Mouse (Mus musculus) heart, embryonic 14.5 days (tissue): ENCODE results near the gene Dlx4. TPM values are rescaled to one million over a fixed set of nuclear protein-coding genes. Genes with fewer than 3 reads are reported as not detected.

Source experiments
- ATAC-seq: fragments of 200-750 bp; cut with Nextera tagmentation; 2 replicates; pipeline ENCODE4 v1.8.0; 2017; ENCODE audit warnings: low read depth, moderate TSS enrichment; ENCODE audit not compliant: insufficient number of reproducible peaks, insufficient read depth, low FRiP score
- H3K27ac ChIP-seq, 2 experiments: fragments of 200-500 bp in 1 of 2; fragments of 300-500 bp in 1 of 2; sonication (generic) in 1 of 2; replicated peaks in 1 of 2; 2 replicates each; pipeline ENCODE4 v1.5.1; 2012 to 2014; ENCODE audit warnings: low read depth in 2 of 2, low read length in 2 of 2, control low read depth in 1 of 2, mild to moderate bottlenecking in 1 of 2, mixed read lengths in 1 of 2; ENCODE audit not compliant: control insufficient read depth in 1 of 2, insufficient read depth in 1 of 2
- H3K27me3 ChIP-seq: fragments of 300-500 bp; sonication (generic); 2 replicates; pipeline ENCODE4 v1.6.1; 2014; ENCODE audit warnings: mild to moderate bottlenecking, low read length, control low read depth; ENCODE audit not compliant: control insufficient read depth, insufficient read depth
- H3K36me3 ChIP-seq: fragments of 300-500 bp; sonication (generic); 2 replicates; pipeline ENCODE4 v1.6.1; 2014; ENCODE audit warnings: mild to moderate bottlenecking, control low read depth, low read length, mixed read lengths; ENCODE audit not compliant: control insufficient read depth, insufficient read depth
- H3K4me1 ChIP-seq, 2 experiments: fragments of 200-500 bp in 1 of 2; fragments of 300-500 bp in 1 of 2; sonication (generic) in 1 of 2; 2 replicates each; pipeline ENCODE4 v1.6.1; 2012 to 2014; ENCODE audit warnings: low read length in 2 of 2, control low read depth in 1 of 2, mixed read lengths in 1 of 2; ENCODE audit not compliant: control insufficient read depth in 2 of 2, insufficient read depth in 2 of 2
- H3K4me2 ChIP-seq: fragments of 300-500 bp; sonication (generic); 2 replicates; pipeline ENCODE4 v1.6.1; 2014; ENCODE audit warnings: mild to moderate bottlenecking, low read length
- H3K4me3 ChIP-seq, 2 experiments: fragments of 200-500 bp in 1 of 2; fragments of 300-500 bp in 1 of 2; sonication (generic) in 1 of 2; 2 replicates each; pipeline ENCODE4 v1.5.1; 2012 to 2014; ENCODE audit warnings: low read length in 2 of 2, mild to moderate bottlenecking in 2 of 2, control low read depth in 1 of 2, low read depth in 1 of 2, moderate library complexity in 1 of 2; ENCODE audit not compliant: control insufficient read depth in 1 of 2, insufficient read depth in 1 of 2
- H3K9ac ChIP-seq: fragments of 300-500 bp; sonication (generic); 2 replicates; pipeline ENCODE4 v1.6.1; 2014; ENCODE audit warnings: mild to moderate bottlenecking, low read length
- H3K9me3 ChIP-seq: fragments of 300-500 bp; sonication (generic); 2 replicates; pipeline ENCODE4 v1.6.1; 2016; ENCODE audit warnings: low read length, control low read depth; ENCODE audit not compliant: control insufficient read depth
- WGBS: fragments of 180-500 bp; shearing (Covaris S2); extraction: QIAGEN DNeasy Blood & Tissue Kit; methylation state at CpG from one replicate; pipeline ENCODE4 v1.1.7; 2014; 5-methylcytosine and 5-hydroxymethylcytosine counted together
- polyA plus RNA-seq: library from polyadenylated mRNA; unstranded; fragments of >200 nt; fragmentation: Nextera tagmentation; extraction: Ambion mirVana; gene quantifications from 2 replicates; pipeline ENCODE4 v1.2.1, GENCODE M21; 2014

The Dlx4 gene
- polyA plus RNA-seq, 1 experiment from 2014 or later: not detected

- Histone ChIP-seq H3K27me3 (peaks cover 8% of the 10 kb centered on the region), H3K9me3 (no peaks in the 10 kb centered on the region), H3K4me3 (no peak overlapping the region), H3K4me1 (no peaks in the 10 kb centered on the region), H3K9ac (no peak overlapping the region), H3K4me2 (no peak overlapping the region), H3K36me3 (no peaks in the 10 kb centered on the region), H3K27ac (no peak overlapping the region)
- WGBS: 43% methylated on average over 7 of the region's 7 CpGs
- no peak for ATAC-seq
These were observed 14.6 kb upstream of the Dlx4 start for GRCm38 (mm10) chr11:95160693-95161092.

GRCm38 (mm10) chr11:95159763-95160371 lies 13.8 kb upstream of the Dlx4 start:
- H3K36me3 ChIP-seq: no peaks in the 10 kb centered on the region
- no peaks in the 10 kb centered on the region for H3K4me1 ChIP-seq
- H3K4me2 ChIP-seq: no peak overlapping the region
- 84% methylated on average over 8 of the region's 8 CpGs for WGBS
- H3K9ac ChIP-seq: no peak overlapping the region
- ATAC-seq: no peak
- no peak overlapping the region for H3K27ac ChIP-seq
- H3K27me3 ChIP-seq: peaks cover 8% of the 10 kb centered on the region
- H3K9me3 ChIP-seq: no peaks in the 10 kb centered on the region
- no peak overlapping the region for H3K4me3 ChIP-seq

- H3K4me2 ChIP-seq: no peak overlapping the region
- WGBS: 73% methylated on average over 5 of the region's 5 CpGs
- H3K36me3 ChIP-seq: no peaks in the 10 kb centered on the region
- ATAC-seq: no peak
- no peak overlapping the region for H3K27ac ChIP-seq
- H3K9me3 ChIP-seq: peaks cover 3% of the 10 kb centered on the region; the same call in 1 of the 2 replicates
- peaks cover 21% of the 10 kb centered on the region for H3K27me3 ChIP-seq
- no peaks in the 10 kb centered on the region for H3K4me1 ChIP-seq
- H3K9ac ChIP-seq: no peak overlapping the region
- no peak overlapping the region for H3K4me3 ChIP-seq
These were observed 11.8 kb upstream of the Dlx4 start for GRCm38 (mm10) chr11:95157872-95158271.

DNA sequence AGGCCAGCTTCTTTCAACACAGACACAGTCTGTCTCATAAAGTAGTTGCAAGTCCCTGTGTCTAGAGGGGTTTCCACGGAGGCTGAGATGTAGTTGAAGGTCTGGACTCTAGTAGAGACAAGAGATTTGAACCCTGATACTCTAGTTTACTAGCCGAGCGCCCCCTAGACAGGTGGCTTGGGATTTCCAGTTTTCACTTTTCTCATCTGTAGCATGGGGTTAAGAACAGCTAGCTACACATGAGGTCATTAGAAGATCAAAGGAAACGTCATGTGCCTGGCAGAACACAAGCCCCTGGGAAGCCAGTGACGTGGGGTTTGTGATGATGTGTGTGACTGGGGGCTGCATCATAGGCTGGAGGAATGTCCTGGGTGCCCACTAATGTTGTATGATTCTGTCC lies 11.3 kb upstream of the Dlx4 start:
- no peak for ATAC-seq
- no peaks in the 10 kb centered on the region for H3K36me3 ChIP-seq
- WGBS: 56% methylated on average over 5 of the region's 5 CpGs
- H3K4me2 ChIP-seq: no peak overlapping the region
- H3K27me3 ChIP-seq: peaks cover 26% of the 10 kb centered on the region
- H3K4me1 ChIP-seq: no peaks in the 10 kb centered on the region
- no peak overlapping the region for H3K9ac ChIP-seq
- H3K4me3 ChIP-seq: no peak overlapping the region
- no peak overlapping the region for H3K27ac ChIP-seq
- H3K9me3 ChIP-seq: peaks cover 3% of the 10 kb centered on the region; the same call in 1 of the 2 replicates

GRCm38 (mm10) chr11:95155511-95155910 lies 9.4 kb upstream of the Dlx4 start:
- Histone ChIP-seq H3K4me2 (no peak overlapping the region), H3K27me3 (peaks cover 44% of the 10 kb centered on the region), H3K9ac (no peak overlapping the region), H3K27ac (no peak overlapping the region), H3K9me3 (peaks cover 3% of the 10 kb centered on the region; the same call in 1 of the 2 replicates), H3K4me1 (peaks cover 0 to 2% of the 10 kb centered on the region in 2 experiments; a peak in 1 of 4 replicates), H3K4me3 (no peak overlapping the region), H3K36me3 (no peaks in the 10 kb centered on the region)
- 76% methylated on average over 2 of the region's 2 CpGs for WGBS
- ATAC-seq: no peak

- H3K9ac ChIP-seq: no peak overlapping the region
- peaks cover 0 to 6% of the 10 kb centered on the region in 2 experiments; a peak in 2 of 4 replicates for H3K4me1 ChIP-seq
- WGBS: 78% methylated on average over 5 of the region's 5 CpGs
- no peak overlapping the region for H3K4me2 ChIP-seq
- no peak for ATAC-seq
- no peak overlapping the region for H3K4me3 ChIP-seq
- no peak overlapping the region for H3K27ac ChIP-seq
- H3K27me3 ChIP-seq: peaks cover 58% of the 10 kb centered on the region
- H3K36me3 ChIP-seq: no peaks in the 10 kb centered on the region
- H3K9me3 ChIP-seq: peaks cover 3% of the 10 kb centered on the region; the same call in 1 of the 2 replicates
These were observed 7.6 kb upstream of the Dlx4 start for GRCm38 (mm10) chr11:95153681-95154080.

DNA sequence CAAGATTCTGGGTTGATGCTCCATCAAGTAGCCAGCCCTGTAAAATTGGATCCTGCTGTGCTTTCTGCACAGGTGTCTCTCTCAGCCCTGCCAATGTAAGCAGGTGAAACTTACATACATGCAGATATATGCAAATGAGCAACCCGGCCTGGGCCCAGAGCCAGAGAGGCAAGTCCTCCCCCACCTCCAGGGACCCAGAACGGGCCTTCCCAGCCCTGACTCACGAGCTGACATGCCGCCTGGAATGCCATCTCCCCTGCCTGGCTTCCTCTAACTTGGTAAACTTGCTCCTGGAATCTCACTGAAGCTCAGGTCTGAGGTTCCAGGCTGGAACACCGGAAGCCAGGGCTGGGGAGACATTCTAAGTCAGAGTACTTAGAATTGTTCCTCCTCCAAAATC lies 7.1 kb upstream of the Dlx4 start:
- H3K9me3 ChIP-seq: peaks cover 3% of the 10 kb centered on the region; the same call in 1 of the 2 replicates
- no peak for ATAC-seq
- H3K4me3 ChIP-seq: no peak overlapping the region
- H3K9ac ChIP-seq: no peak overlapping the region
- no peak overlapping the region for H3K27ac ChIP-seq
- peaks cover 64% of the 10 kb centered on the region for H3K27me3 ChIP-seq
- no peaks in the 10 kb centered on the region for H3K36me3 ChIP-seq
- peaks cover 0 to 6% of the 10 kb centered on the region in 2 experiments; a peak in 2 of 4 replicates for H3K4me1 ChIP-seq
- no peak overlapping the region for H3K4me2 ChIP-seq
- WGBS: 39% methylated on average over 5 of the region's 5 CpGs
